In the genomic region with DNA sequence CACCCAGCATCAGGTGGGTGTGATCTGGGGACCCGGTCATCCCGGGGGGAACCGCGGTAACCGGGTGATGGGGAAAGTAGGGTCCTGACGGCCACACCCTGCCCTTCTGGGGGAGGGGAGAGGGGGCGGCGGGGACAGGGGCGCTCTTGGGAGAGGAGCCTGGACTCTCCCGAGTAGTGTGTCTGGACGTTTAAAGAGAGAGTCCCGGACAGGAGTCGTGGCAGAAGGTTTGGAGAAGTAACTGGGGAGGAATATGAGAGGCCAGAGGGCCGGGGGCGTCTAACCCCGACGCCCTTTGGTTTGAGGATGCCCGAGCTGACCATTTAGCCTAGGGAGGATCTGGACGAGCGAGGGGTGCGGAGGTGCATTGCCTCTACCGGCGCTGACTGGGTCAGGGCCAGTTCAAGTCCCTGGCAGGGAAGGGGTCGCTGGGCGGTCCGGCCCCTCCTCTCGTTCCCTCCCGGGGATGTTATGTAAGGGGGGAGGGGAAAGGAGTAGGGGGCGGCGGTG, we compare ENCODE assay signal across 8 mouse cellular contexts. TPM values are rescaled to one million over a fixed set of nuclear protein-coding genes. Genes with fewer than 3 reads are reported as not detected.
DNase-seq lines count a peak whose midpoint lies in the region; ATAC-seq and TF ChIP-seq lines count a peak whose summit lies in the region.

No protein-coding gene starts in this region.

- WGBS in limb, embryonic 10.5 days = under 1% methylated on average over 30 of the region's 30 CpGs
- under 1% methylated on average over 30 of the region's 30 CpGs for WGBS in small intestine, adult 2 months

- H3K27me3 ChIP-seq in limb, embryonic 10.5 days (ENCODE audit: low read depth, poor library complexity, severe bottlenecking) = no peaks in the 10 kb centered on the region
- no peaks in the 10 kb centered on the region for H3K27me3 ChIP-seq in small intestine, adult 2 months (ENCODE audit: control insufficient read depth, insufficient read depth, low read length)

- no peaks in the 10 kb centered on the region for H3K9me3 ChIP-seq in limb, embryonic 10.5 days (replicated peaks)

- TF ChIP-seq CTCF in small intestine, adult 2 months (IDR thresholded peaks at IDR 0.05; ENCODE audit: extremely low read depth, insufficient read length, insufficient replicate concordance, low read depth, low read length) = no peak

- H3K4me3 ChIP-seq in limb, embryonic 10.5 days = peak overlapping the region; percentile 69
- peak overlapping the region; percentile 97 for H3K4me3 ChIP-seq in small intestine, adult 2 months (ENCODE audit: low read depth, low read length)

- DNase-seq in embryo, embryonic 9.5 days (ENCODE audit: extremely low spot score) = peak; percentile 42
- no peak for DNase-seq in embryo, embryonic 11 days
- peak; percentile 35 for DNase-seq in ovary, postnatal 14 days (ENCODE audit: low spot score)
- no peak for DNase-seq in ovary, postnatal 10 days (ENCODE audit: low spot score)
- DNase-seq in limb, embryonic 10.5 days (ENCODE audit: low spot score) = no peak
- no peak for DNase-seq in testis, postnatal 10 days (ENCODE audit: low spot score)

- no peak for TF ChIP-seq POLR2A in small intestine, adult 2 months (IDR thresholded peaks at IDR 0.05; ENCODE audit: low read depth, low read length)

- peak overlapping the region; percentile 86; the same call in 1 of the 2 replicates for H3K27ac ChIP-seq in limb, embryonic 10.5 days
- peak overlapping the region; percentile 99 for H3K27ac ChIP-seq in small intestine, adult 2 months (ENCODE audit: insufficient read depth, low read depth, low read length)

- H3K4me1 ChIP-seq in limb, embryonic 10.5 days = peaks cover 38% of the 10 kb centered on the region
- peaks cover 25% of the 10 kb centered on the region for H3K4me1 ChIP-seq in small intestine, adult 2 months (ENCODE audit: control insufficient read depth, insufficient read depth, insufficient read length, low read length)

- ATAC-seq in activated CD4-positive, CD25-positive, alpha-beta regulatory T cell, adult 4 months = no peak

- H3K36me3 ChIP-seq in limb, embryonic 10.5 days = peaks cover 12% of the 10 kb centered on the region; the same call in 1 of the 2 replicates
- peaks cover 27% of the 10 kb centered on the region for H3K36me3 ChIP-seq in small intestine, adult 2 months (ENCODE audit: control insufficient read depth, insufficient read depth, low read length)

RNA-seq across cellular contexts. Expression of a gene that starts 0.3 kb away (rescaled TPM):
- 9.2 and 9.8 TPM in 2 replicates for polyA plus RNA-seq in limb, embryonic 10.5 days (2016; fragmentation: Nextera tagmentation; extraction: Ambion mirVana)
- polyA plus RNA-seq in small intestine, adult 2 months (2012; rRNA removed) = 27.9 and 78.8 TPM in 2 replicates
- 10 to 100 TPM in 1 of 2 experiments, 1 to 10 TPM in 1; 5.6 to 16.0 TPM for polyA plus RNA-seq in activated CD4-positive, CD25-positive, alpha-beta regulatory T cell, adult 4 months (2017; shearing (Covaris generic))

RNA-seq across cellular contexts. Expression of a gene that starts 7.3 kb away (rescaled TPM):
- 5.6 and 6.6 TPM in 2 replicates for polyA plus RNA-seq in limb, embryonic 10.5 days (2016; fragmentation: Nextera tagmentation; extraction: Ambion mirVana)
- polyA plus RNA-seq in small intestine, adult 2 months (2012; rRNA removed) = 8.3 and 18.3 TPM in 2 replicates
- 1 to 10 TPM; 5.2 to 7.3 TPM for polyA plus RNA-seq in activated CD4-positive, CD25-positive, alpha-beta regulatory T cell, adult 4 months (2017; shearing (Covaris generic))

RNA-seq across cellular contexts. Expression of a gene that starts 22.4 kb away (rescaled TPM):
- polyA plus RNA-seq in limb, embryonic 10.5 days (2016; fragmentation: Nextera tagmentation; extraction: Ambion mirVana) = 0.36 TPM in 1 of 2 replicates, not detected in the other
- 2.0 and 4.3 TPM in 2 replicates for polyA plus RNA-seq in small intestine, adult 2 months (2012; rRNA removed)
- not detected for polyA plus RNA-seq in activated CD4-positive, CD25-positive, alpha-beta regulatory T cell, adult 4 months (2017; shearing (Covaris generic))

RNA-seq across cellular contexts. Expression of a gene that starts 24.8 kb away (rescaled TPM):
- 81.7 and 82.6 TPM in 2 replicates for polyA plus RNA-seq in limb, embryonic 10.5 days (2016; fragmentation: Nextera tagmentation; extraction: Ambion mirVana)
- 23.4 and 44.2 TPM in 2 replicates for polyA plus RNA-seq in small intestine, adult 2 months (2012; rRNA removed)
- 10 to 100 TPM; 33.9 to 38.7 TPM for polyA plus RNA-seq in activated CD4-positive, CD25-positive, alpha-beta regulatory T cell, adult 4 months (2017; shearing (Covaris generic))

RNA-seq across cellular contexts. Expression of a gene that starts 39.3 kb away (rescaled TPM):
- 214 and 217 TPM in 2 replicates for polyA plus RNA-seq in limb, embryonic 10.5 days (2016; fragmentation: Nextera tagmentation; extraction: Ambion mirVana)
- polyA plus RNA-seq in small intestine, adult 2 months (2012; rRNA removed) = 5.8 and 13.7 TPM in 2 replicates
- polyA plus RNA-seq in activated CD4-positive, CD25-positive, alpha-beta regulatory T cell, adult 4 months (2017; shearing (Covaris generic)) = 1 to 10 TPM; 1.8 to 3.9 TPM

Comparison
In these comparisons a context has a peak if more than half of its experiments do, and no peak if none do; other contexts are left out.
1. DNase-seq: peak in embryo, embryonic 9.5 days (single experiment) and ovary, postnatal 14 days (single experiment); none in embryo, embryonic 11 days (single experiment), ovary, postnatal 10 days (single experiment), limb, embryonic 10.5 days (single experiment) and testis, postnatal 10 days (single experiment).